Mouse (Mus musculus) E14TG2a.4 (cell line): Measurements from ENCODE around the gene E4f1.

Experiments
- CTCF ChIP-seq: conservative IDR thresholded peaks from 2 replicates; pipeline ENCODE4 v1.5.1; 2014; ENCODE audit warnings: low read length
- NANOG ChIP-seq: IDR thresholded peaks from 2 replicates; pipeline ENCODE4 v1.6.1; 2014; ENCODE audit warnings: borderline replicate concordance, low read length, mixed read lengths
- POU5F1 ChIP-seq: IDR thresholded peaks from 2 replicates; pipeline ENCODE4 v1.6.1; 2014; ENCODE audit warnings: low read length, borderline replicate concordance

DNA sequence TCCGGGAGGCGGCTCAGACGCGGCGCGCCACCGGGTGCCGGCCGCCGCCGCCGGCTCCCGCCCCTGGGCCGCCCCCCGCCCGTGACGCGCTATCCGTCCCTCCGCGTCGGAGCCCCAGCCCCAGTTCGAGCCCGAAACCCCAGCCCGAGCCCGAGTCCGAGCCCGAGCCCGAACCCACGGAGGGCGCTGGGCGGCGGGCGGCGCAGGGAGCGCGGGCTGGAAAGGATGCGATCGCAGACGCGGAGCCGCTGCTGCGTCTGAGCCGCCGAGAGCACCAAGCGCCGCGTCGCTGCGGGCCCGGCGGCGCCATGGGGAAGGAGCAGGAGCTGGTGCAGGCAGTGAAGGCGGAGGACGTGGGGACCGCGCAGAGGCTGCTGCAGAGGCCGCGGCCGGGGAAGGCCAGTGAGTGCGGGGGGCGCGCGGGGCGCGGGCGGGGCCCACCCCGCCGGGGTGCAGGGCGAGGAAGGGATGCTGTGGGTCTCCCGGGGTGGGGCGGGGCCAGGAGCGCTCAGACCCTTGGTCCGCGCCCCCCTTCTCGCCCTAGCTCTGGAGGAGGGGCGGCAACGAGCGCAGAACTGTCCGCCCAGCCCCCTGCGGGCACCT, 18.6 kb upstream of the E4f1 start:
- TF ChIP-seq CTCF = no peak
- no peak for TF ChIP-seq NANOG
- TF ChIP-seq POU5F1 = no peak
